Mouse (Mus musculus): Measurements from ENCODE around the gene Plin2.

Plin2 gene

GRCm38 (mm10) chr4:86669780-86670201 is at the start of gene Plin2:
TSS of gene Plin2 (minus strand) at chr4:86670060.
- peak; percentile 61 for DNase-seq

DNA sequence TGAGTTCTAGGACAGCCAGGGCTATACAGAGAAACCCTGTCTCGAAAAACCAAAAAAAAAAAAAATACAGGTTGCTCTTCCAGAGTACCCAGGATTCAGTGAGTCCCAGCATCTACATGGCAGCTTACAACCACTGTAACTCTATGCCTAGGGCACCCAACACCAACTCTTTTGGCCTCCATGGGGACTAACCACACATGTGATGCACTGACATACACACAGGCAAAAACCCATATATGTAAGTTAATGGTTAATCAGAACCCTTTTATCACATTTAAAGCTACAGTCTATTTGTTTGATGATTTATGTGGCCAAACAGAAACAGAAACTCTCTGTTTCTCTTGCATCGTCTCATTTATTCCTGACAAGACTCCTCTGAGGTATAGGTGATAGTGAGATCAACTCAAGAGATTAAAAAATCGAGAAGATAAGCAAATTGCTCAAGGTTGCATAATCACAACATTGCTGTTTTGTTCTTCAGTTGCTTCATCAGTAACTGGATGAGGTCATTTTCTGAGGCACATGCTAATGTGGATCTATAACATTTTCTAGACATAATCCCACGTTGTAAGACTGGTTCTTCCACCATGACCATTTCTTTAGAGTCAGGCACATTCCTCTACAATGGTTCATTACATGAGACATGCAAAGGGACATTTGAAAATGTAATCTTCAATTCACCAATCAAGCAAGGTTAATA is 49.2 kb upstream of the Plin2 start:
- DNase-seq: no peak

DNA sequence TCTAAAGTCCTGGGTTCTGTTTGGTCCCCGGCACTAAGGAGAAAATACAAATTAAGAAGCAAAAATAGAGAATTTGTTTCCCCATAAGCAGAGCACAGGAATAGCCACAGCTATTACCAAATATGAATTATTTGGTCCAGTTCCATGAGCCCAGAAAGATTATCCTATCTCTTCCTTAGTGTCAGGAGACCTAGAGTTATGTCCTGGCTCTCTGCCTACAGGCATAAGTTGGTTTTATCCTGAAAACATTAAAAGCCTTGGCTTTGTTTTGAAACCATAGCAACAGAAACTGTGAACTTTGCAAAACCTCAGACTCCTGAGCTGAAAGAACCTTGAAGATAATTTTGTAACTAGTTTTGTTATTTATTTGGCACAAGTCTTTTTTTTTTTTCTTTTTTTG is 47.3 kb upstream of the Plin2 start:
- no peak for DNase-seq

GRCm38 (mm10) chr4:86715341-86715740 is 45.5 kb upstream of the Plin2 start:
- no peak for DNase-seq

DNA sequence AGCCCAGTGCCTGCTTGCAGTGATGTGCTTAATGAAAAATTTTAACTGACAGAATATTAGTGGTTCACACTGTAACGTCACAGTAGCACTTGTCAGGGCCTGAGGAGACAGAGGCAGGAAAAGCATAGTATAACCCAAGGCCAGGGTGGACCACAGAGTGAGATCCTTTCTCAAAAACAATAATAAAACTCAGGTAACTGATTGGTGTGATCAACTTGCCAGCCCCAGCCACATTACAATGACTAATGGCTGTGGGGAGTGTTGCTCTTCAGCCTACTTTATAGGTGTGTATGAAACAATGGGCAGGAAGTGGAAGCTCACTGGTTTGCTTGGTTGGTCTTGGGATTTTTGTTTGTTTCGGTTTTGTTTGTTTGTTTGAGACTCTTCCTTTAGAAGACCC is 43.7 kb upstream of the Plin2 start:
- no peak for DNase-seq

- DNase-seq: no peak
Measured at GRCm38 (mm10) chr4:86712751-86713195, 42.9 kb upstream of the Plin2 start.

DNA sequence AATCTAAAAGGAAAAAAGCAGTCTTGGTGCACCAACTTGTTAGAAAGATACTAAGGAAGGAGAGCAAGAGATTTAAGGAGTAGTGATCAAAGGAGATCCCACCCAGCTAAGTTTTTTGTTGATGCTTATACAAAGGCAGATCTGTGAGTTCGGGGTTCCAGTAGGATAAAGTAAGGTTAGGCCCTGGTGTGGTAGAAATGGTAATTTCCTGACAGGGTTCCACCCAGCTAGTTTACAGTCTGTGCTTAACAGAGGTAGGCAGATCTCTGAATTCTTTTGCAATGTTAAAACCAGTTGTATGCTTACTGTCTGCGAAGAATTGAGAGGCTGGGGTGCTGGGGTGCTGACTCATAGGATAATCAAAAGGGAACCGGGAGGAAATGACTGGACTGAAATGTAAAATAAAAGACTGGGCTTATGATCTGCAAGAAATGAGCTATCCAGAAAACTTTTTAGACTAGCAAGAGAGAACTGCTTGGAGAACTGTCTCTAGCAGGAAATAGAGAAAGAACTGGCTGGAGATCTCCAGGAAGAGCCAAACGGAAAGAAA is 40.9 kb upstream of the Plin2 start:
- no peak for DNase-seq

- DNase-seq: peak; percentile 84
Measured at GRCm38 (mm10) chr4:86710034-86710650, 40.3 kb upstream of the Plin2 start.

- no peak for DNase-seq
Measured at GRCm38 (mm10) chr4:86708801-86709200, 38.9 kb upstream of the Plin2 start.

GRCm38 (mm10) chr4:86699161-86699865 is 29.5 kb upstream of the Plin2 start:
- no peak for DNase-seq

DNA sequence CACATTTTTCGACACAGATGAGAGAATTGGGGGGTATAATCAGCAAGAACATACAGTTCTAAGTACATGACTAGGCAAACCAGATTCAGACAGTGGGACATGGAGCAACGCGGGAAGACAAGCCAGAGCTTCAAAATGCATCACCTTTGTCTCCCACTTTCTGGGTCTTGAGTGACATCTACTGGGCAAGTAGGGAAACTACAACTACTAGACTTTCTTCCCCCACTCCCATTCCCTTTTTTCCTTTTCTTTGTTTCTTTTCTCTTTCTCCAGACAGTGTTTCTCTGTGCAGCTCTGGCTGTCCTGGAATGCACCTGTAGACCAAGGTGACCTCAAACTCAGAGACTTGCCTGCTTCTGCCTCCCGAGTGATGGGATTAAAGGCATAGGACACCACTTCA is 27.0 kb upstream of the Plin2 start:
- DNase-seq: no peak

DNA sequence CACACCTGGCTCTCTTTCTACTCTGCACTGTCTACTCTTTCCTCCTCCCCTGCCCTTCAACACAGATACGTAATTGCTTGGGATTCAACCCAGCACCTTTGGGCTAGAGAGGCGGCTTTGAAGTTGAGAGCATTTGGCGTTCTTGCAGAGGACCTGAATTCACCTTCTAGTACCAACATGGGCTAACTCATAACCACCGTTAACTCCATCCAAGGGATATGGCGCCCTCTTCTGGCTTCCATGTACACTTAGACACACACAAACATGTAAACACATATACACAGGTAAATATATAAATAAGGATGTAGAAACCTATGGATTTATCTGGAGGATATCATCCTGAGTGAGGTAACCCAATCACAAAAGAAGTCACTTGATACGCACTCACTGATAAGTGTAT is 25.2 kb upstream of the Plin2 start:
- no peak for DNase-seq

DNA sequence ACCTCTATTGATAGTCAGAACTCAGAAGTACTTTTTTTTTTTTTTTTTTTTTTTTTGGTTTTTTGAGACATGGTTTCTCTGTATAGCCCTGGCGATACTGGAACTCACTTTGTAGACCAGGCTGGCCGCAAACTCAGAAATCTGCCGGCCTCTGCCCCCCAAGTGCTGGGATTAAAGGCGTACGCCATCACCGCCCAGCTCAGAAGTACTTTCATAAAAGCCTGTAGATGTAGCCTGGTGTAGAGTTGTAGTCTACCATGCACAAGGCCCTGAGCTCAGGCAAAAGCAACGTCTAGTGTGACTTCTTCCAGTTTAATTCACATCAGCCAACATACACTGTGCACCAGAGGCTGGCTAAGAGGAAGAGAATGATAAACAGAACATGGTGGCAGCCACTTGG is 23.1 kb upstream of the Plin2 start:
- no peak for DNase-seq

- DNase-seq: no peak
Measured at GRCm38 (mm10) chr4:86691290-86691689, 21.4 kb upstream of the Plin2 start.

DNA sequence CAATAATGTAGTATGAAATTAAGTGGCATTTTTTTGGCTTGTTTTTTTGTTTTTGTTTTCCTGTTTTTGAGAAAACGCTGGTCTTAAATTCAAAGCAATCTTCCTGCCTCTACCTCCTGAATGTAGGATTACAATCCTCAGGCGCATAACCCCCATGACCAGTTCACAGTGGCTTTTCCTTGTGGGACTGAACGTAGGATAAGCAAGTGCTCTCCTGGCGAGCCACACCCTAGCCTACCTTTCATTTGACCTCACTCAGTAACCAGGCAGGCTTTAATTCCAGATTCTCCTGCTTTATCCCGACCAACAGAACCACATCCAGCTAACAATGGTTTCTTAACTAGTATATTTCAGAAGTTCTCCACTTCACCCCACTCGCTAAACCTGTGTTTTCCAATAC is 20.9 kb upstream of the Plin2 start:
- DNase-seq: no peak

- DNase-seq: no peak
Measured at GRCm38 (mm10) chr4:86690194-86690593, 20.3 kb upstream of the Plin2 start.

GRCm38 (mm10) chr4:86689056-86689735 is 19.3 kb upstream of the Plin2 start:
- no peak for DNase-seq

GRCm38 (mm10) chr4:86686564-86686963 is 16.7 kb upstream of the Plin2 start:
- no peak for DNase-seq

GRCm38 (mm10) chr4:86686009-86686366 is 16.1 kb upstream of the Plin2 start:
- DNase-seq: no peak

GRCm38 (mm10) chr4:86685231-86686008 is 15.6 kb upstream of the Plin2 start:
- DNase-seq: no peak

- no peak for DNase-seq
Measured at GRCm38 (mm10) chr4:86684806-86685205, 14.9 kb upstream of the Plin2 start.

GRCm38 (mm10) chr4:86683746-86684145 is 13.9 kb upstream of the Plin2 start:
- no peak for DNase-seq

Measured in cerebellum, adult 11-12 months (tissue).